Mouse (Mus musculus): ENCODE measurements around the gene Gucy1a1. TPM values are rescaled to one million over a fixed set of nuclear protein-coding genes. Genes with fewer than 3 reads are reported as not detected.
A peak's percentile ranks its signal among the peaks of the same experiment; 100 is the strongest.

Gene Gucy1a1
- polyA plus RNA-seq, 1 experiment from 2014 or later: 4.4 TPM

- Histone ChIP-seq H3K36me3 (ENCODE audit: control insufficient read depth, insufficient read depth, low read length) (no peaks in the 10 kb centered on the region), H3K4me2 (replicated peaks; ENCODE audit: low read depth, low read length) (no peak overlapping the region), H3K9ac (ENCODE audit: low read depth, low read length) (no peak overlapping the region), H3K27ac (ENCODE audit: low read depth, low read length) (no peak overlapping the region), H3K9me3 (ENCODE audit: control insufficient read depth, low read length) (no peaks in the 10 kb centered on the region), H3K4me1 (replicated peaks; ENCODE audit: control insufficient read depth, insufficient read depth, low read length) (no peaks in the 10 kb centered on the region), H3K4me3 (ENCODE audit: low read depth, low read length) (no peak overlapping the region), H3K27me3 (ENCODE audit: control insufficient read depth, insufficient read depth, low read length) (no peaks in the 10 kb centered on the region)
- ATAC-seq (ENCODE audit: low FRiP score) (no peak), DNase-seq (ENCODE audit: low spot score) (no peak)
- WGBS: 90% methylated on average over 3 of the region's 3 CpGs
Observed at GRCm38 (mm10) chr3:82111986-82112385, 33.6 kb downstream of the Gucy1a1 start.

GRCm38 (mm10) chr3:82108951-82109350, 36.6 kb downstream of the Gucy1a1 start:
- WGBS: 91% methylated on average over 15 of the region's 15 CpGs
- no peaks in the 10 kb centered on the region for H3K36me3 ChIP-seq (ENCODE audit: control insufficient read depth, insufficient read depth, low read length)
- H3K27ac ChIP-seq (ENCODE audit: low read depth, low read length): no peak overlapping the region
- no peak for DNase-seq (ENCODE audit: low spot score)
- H3K9ac ChIP-seq (ENCODE audit: low read depth, low read length): no peak overlapping the region
- no peaks in the 10 kb centered on the region for H3K9me3 ChIP-seq (ENCODE audit: control insufficient read depth, low read length)
- no peak for ATAC-seq (ENCODE audit: low FRiP score)
- no peak overlapping the region for H3K4me2 ChIP-seq (replicated peaks; ENCODE audit: low read depth, low read length)
- H3K4me3 ChIP-seq (ENCODE audit: low read depth, low read length): no peak overlapping the region
- no peaks in the 10 kb centered on the region for H3K4me1 ChIP-seq (replicated peaks; ENCODE audit: control insufficient read depth, insufficient read depth, low read length)
- H3K27me3 ChIP-seq (ENCODE audit: control insufficient read depth, insufficient read depth, low read length): no peaks in the 10 kb centered on the region

GRCm38 (mm10) chr3:82104229-82104628, 41.4 kb downstream of the Gucy1a1 start:
- no peak overlapping the region for H3K4me2 ChIP-seq (replicated peaks; ENCODE audit: low read depth, low read length)
- H3K4me3 ChIP-seq (ENCODE audit: low read depth, low read length): no peak overlapping the region
- no peaks in the 10 kb centered on the region for H3K36me3 ChIP-seq (ENCODE audit: control insufficient read depth, insufficient read depth, low read length)
- no peaks in the 10 kb centered on the region for H3K27me3 ChIP-seq (ENCODE audit: control insufficient read depth, insufficient read depth, low read length)
- 77% methylated on average over 6 of the region's 6 CpGs for WGBS
- no peaks in the 10 kb centered on the region for H3K9me3 ChIP-seq (ENCODE audit: control insufficient read depth, low read length)
- ATAC-seq (ENCODE audit: low FRiP score): no peak
- no peak for DNase-seq (ENCODE audit: low spot score)
- H3K4me1 ChIP-seq (replicated peaks; ENCODE audit: control insufficient read depth, insufficient read depth, low read length): no peaks in the 10 kb centered on the region
- H3K9ac ChIP-seq (ENCODE audit: low read depth, low read length): no peak overlapping the region
- H3K27ac ChIP-seq (ENCODE audit: low read depth, low read length): no peak overlapping the region

DNA sequence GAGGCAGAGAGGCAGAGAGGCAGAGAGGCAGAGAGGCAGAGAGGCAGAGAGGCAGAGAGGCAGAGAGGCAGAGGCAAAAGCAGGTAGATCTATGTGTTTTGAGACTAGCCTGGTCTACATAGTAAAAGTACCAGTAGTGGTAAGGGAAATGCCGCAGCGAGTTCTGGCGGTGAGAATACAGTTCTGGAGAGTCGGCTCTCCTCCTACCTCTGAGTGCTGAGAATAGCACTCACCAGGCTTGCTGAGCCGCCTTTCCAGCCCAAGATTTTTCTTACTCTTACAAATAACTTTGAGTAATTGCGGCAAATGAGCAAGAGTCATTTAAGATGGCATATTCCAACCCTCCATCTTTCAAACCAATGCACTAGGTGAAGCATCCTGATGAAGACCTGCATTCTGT, 46.5 kb downstream of the Gucy1a1 start:
- H3K4me1 ChIP-seq (replicated peaks; ENCODE audit: control insufficient read depth, insufficient read depth, low read length): no peaks in the 10 kb centered on the region
- no peaks in the 10 kb centered on the region for H3K36me3 ChIP-seq (ENCODE audit: control insufficient read depth, insufficient read depth, low read length)
- no peak overlapping the region for H3K4me3 ChIP-seq (ENCODE audit: low read depth, low read length)
- H3K27me3 ChIP-seq (ENCODE audit: control insufficient read depth, insufficient read depth, low read length): no peaks in the 10 kb centered on the region
- H3K9me3 ChIP-seq (ENCODE audit: control insufficient read depth, low read length): no peaks in the 10 kb centered on the region
- no peak overlapping the region for H3K9ac ChIP-seq (ENCODE audit: low read depth, low read length)
- DNase-seq (ENCODE audit: low spot score) (no peak), ATAC-seq (ENCODE audit: low FRiP score) (no peak)
- H3K27ac ChIP-seq (ENCODE audit: low read depth, low read length): no peak overlapping the region
- no peak overlapping the region for H3K4me2 ChIP-seq (replicated peaks; ENCODE audit: low read depth, low read length)
- WGBS: 77% methylated on average over 6 of the region's 6 CpGs

- Histone ChIP-seq H3K9me3 (ENCODE audit: control insufficient read depth, low read length) (no peaks in the 10 kb centered on the region), H3K27me3 (ENCODE audit: control insufficient read depth, insufficient read depth, low read length) (no peaks in the 10 kb centered on the region), H3K36me3 (ENCODE audit: control insufficient read depth, insufficient read depth, low read length) (no peaks in the 10 kb centered on the region), H3K27ac (ENCODE audit: low read depth, low read length) (no peak overlapping the region), H3K4me2 (replicated peaks; ENCODE audit: low read depth, low read length) (no peak overlapping the region), H3K4me1 (replicated peaks; ENCODE audit: control insufficient read depth, insufficient read depth, low read length) (no peaks in the 10 kb centered on the region), H3K4me3 (ENCODE audit: low read depth, low read length) (no peak overlapping the region), H3K9ac (ENCODE audit: low read depth, low read length) (no peak overlapping the region)
- no peak for DNase-seq (ENCODE audit: low spot score)
- WGBS: 73% methylated on average over 2 of the region's 2 CpGs
- ATAC-seq (ENCODE audit: low FRiP score): no peak
Observed at GRCm38 (mm10) chr3:82096801-82097200, 48.8 kb downstream of the Gucy1a1 start.

DNA sequence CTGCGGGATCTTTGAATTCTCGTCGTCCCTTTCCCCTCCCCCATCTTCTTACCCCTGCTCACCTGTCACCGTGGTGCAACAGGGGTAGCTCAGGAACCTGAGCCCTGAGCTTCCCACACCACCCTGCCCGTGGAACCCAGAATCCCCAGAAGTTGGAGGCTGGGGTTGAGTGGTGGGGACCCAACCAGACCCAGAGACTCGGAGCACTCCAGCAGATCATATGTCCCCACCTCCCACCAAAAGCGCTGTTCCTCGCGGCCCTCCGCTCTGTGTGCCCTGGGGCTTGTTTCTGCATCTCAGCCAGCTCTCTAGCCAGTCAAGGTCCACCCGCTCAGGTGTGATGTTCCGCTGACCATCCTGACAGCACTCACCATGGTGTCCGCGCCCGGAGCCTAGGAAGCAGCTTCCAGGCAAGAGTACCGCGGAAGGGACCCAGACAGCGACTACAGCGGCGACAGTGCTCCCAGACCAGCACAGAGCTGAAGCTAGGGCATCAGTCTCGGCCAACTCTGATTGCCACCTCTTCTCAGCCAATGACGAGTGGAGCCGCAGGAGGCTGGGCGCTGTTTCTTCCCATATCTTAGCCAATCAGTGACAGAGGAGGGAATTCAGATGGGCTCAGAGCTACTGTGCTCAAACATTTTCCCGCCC, 71.3 kb downstream of the Gucy1a1 start, which contains the start of gene Gucy1b1:
TSS of gene Gucy1b1 (minus strand) at position 489 of the 651 bp plus-strand sequence.
- no peaks in the 10 kb centered on the region for H3K9me3 ChIP-seq (ENCODE audit: control insufficient read depth, low read length)
- peak; percentile 99 for ATAC-seq (ENCODE audit: low FRiP score)
- WGBS: 3% methylated on average over 25 of the region's 25 CpGs
- no peaks in the 10 kb centered on the region for H3K36me3 ChIP-seq (ENCODE audit: control insufficient read depth, insufficient read depth, low read length)
- peak within 1 kb of the TSS; percentile 58 for H3K9ac ChIP-seq (ENCODE audit: low read depth, low read length)
- peak within 1 kb of the TSS; percentile 45 for H3K4me3 ChIP-seq (ENCODE audit: low read depth, low read length)
- DNase-seq (ENCODE audit: low spot score): peak; percentile 75
- no peaks in the 10 kb centered on the region for H3K4me1 ChIP-seq (replicated peaks; ENCODE audit: control insufficient read depth, insufficient read depth, low read length)
- no peaks in the 10 kb centered on the region for H3K27me3 ChIP-seq (ENCODE audit: control insufficient read depth, insufficient read depth, low read length)
- peak within 1 kb of the TSS; percentile 91 for H3K4me2 ChIP-seq (replicated peaks; ENCODE audit: low read depth, low read length)
- no peak within 1 kb of the TSS for H3K27ac ChIP-seq (ENCODE audit: low read depth, low read length)

DNA sequence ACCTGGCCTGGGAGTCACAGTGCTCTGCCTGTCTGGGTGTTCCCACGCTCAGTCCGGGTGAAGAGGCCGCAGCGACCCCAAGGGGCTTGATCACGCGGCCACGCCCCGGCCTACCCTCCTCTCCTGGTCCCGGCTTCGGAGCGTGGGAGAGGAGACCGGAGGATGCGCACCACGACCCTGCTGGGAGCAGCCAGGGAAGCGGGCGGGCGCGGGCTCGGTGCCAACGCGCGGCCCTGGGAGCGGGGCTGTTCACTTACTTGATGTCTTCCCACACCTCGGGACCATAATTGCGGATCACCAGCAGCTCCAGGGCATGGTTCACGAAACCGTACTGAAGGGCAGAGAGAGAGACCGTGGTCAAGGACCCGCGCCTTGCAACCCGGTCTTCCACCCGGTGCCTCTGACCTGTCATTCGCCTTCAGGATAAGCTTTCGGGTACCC, 71.8 kb downstream of the Gucy1a1 start:
- peak; percentile 65 for ATAC-seq (ENCODE audit: low FRiP score)
- under 1% methylated on average over 34 of the region's 34 CpGs for WGBS
- H3K4me2 ChIP-seq (replicated peaks; ENCODE audit: low read depth, low read length): peak overlapping the region; percentile 91
- peak; percentile 63 for DNase-seq (ENCODE audit: low spot score)
- peak overlapping the region; percentile 58 for H3K9ac ChIP-seq (ENCODE audit: low read depth, low read length)
- no peak overlapping the region for H3K27ac ChIP-seq (ENCODE audit: low read depth, low read length)
- H3K36me3 ChIP-seq (ENCODE audit: control insufficient read depth, insufficient read depth, low read length): no peaks in the 10 kb centered on the region
- H3K4me1 ChIP-seq (replicated peaks; ENCODE audit: control insufficient read depth, insufficient read depth, low read length): no peaks in the 10 kb centered on the region
- no peaks in the 10 kb centered on the region for H3K9me3 ChIP-seq (ENCODE audit: control insufficient read depth, low read length)
- peak overlapping the region; percentile 45 for H3K4me3 ChIP-seq (ENCODE audit: low read depth, low read length)
- no peaks in the 10 kb centered on the region for H3K27me3 ChIP-seq (ENCODE audit: control insufficient read depth, insufficient read depth, low read length)

DNA sequence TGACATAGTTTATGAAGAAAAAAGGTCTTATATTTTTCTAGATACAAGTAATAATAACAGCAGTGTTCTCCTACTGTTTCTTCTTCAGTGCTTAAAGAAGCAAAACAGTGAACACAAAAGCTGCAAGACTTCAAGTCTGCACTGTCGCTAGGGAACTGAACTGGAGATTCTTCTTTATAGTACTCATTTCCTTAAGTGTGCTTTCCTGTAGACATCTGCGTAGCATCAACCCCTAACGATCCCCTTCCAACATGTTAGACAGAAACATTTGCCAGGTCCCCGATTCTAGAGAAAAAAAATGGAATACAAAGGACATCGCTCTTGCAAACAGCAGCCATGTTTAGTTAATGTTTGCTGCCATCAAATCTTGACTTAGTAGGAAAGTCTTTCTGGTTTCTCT, 77.8 kb downstream of the Gucy1a1 start:
- ATAC-seq (ENCODE audit: low FRiP score): no peak
- Histone ChIP-seq H3K36me3 (ENCODE audit: control insufficient read depth, insufficient read depth, low read length) (no peaks in the 10 kb centered on the region), H3K4me2 (replicated peaks; ENCODE audit: low read depth, low read length) (no peak overlapping the region)

More for the DNA sequence above, 77.8 kb downstream of the Gucy1a1 start:
- Histone ChIP-seq H3K4me1 (replicated peaks; ENCODE audit: control insufficient read depth, insufficient read depth, low read length) (no peaks in the 10 kb centered on the region), H3K9me3 (ENCODE audit: control insufficient read depth, low read length) (no peaks in the 10 kb centered on the region), H3K4me3 (ENCODE audit: low read depth, low read length) (no peak overlapping the region), H3K9ac (ENCODE audit: low read depth, low read length) (no peak overlapping the region), H3K27ac (ENCODE audit: low read depth, low read length) (no peak overlapping the region), H3K27me3 (ENCODE audit: control insufficient read depth, insufficient read depth, low read length) (peaks cover 2% of the 10 kb centered on the region; the same call in 1 of the 2 replicates)
- WGBS: 94% methylated on average over 5 of the region's 5 CpGs
- DNase-seq (ENCODE audit: low spot score): no peak

All from hindbrain, embryonic 11.5 days (tissue).